Mouse (Mus musculus) CH12.LX (cell line): ENCODE measurements around the gene 1700012B07Rik. TPM values are rescaled to one million over a fixed set of nuclear protein-coding genes. Genes with fewer than 3 reads are reported as not detected.

Experiments
- DNase-seq: peaks from one replicate; pipeline ENCODE4 v3.0.0-alpha.2; 2013; ENCODE audit errors: extremely low read depth
- H3K27ac ChIP-seq: 2 replicates; pipeline ENCODE4 v1.5.1; 2012; ENCODE audit warnings: low read depth, mild to moderate bottlenecking, control low read depth, moderate library complexity; ENCODE audit not compliant: insufficient read depth
- H3K27me3 ChIP-seq: replicated peaks from 2 replicates; pipeline ENCODE3; 2012; ENCODE audit warnings: inconsistent platforms
- H3K36me3 ChIP-seq, 2 experiments: replicated peaks in 1 of 2; 2 replicates each; pipeline versions ENCODE3 to v1.6.1; 2012; ENCODE audit warnings: inconsistent platforms in 1 of 2, low read length in 1 of 2, mild to moderate bottlenecking in 1 of 2, mixed read lengths in 1 of 2, moderate library complexity in 1 of 2; ENCODE audit not compliant: control insufficient read depth in 1 of 2, insufficient read depth in 1 of 2
- H3K4me1 ChIP-seq, 2 experiments: 2 replicates each; pipeline ENCODE4 v1.6.1; 2012; ENCODE audit warnings: inconsistent platforms in 1 of 2, moderate library complexity in 1 of 2; ENCODE audit not compliant: insufficient read depth in 2 of 2, control insufficient read depth in 1 of 2
- H3K4me2 ChIP-seq: 2 replicates; pipeline ENCODE4 v1.6.1; 2012; ENCODE audit warnings: low read depth, mild to moderate bottlenecking, control low read depth; ENCODE audit not compliant: poor library complexity, insufficient read depth, severe bottlenecking
- H3K4me3 ChIP-seq, 3 experiments: fragments of 150-350 bp in 1 of 3; sonication (generic) in 1 of 3; replicated peaks in 1 of 3; 2 replicates each; pipeline versions ENCODE3 to v1.5.1; 2011 to 2012; ENCODE audit warnings: low read depth in 2 of 3, low read length in 2 of 3, mild to moderate bottlenecking in 2 of 3, moderate library complexity in 2 of 3, control low read depth in 1 of 3, improper control_type of control experiment in 1 of 3, inconsistent platforms in 1 of 3, mixed read lengths in 1 of 3; ENCODE audit not compliant: poor library complexity in 1 of 3
- H3K79me2 ChIP-seq: replicated peaks from 2 replicates; pipeline ENCODE4 v1.6.1; 2012; ENCODE audit warnings: mild to moderate bottlenecking, moderate library complexity; ENCODE audit not compliant: control insufficient read depth, poor library complexity, insufficient read depth, severe bottlenecking; ENCODE audit errors: extremely low read depth
- H3K9ac ChIP-seq: 2 replicates; pipeline ENCODE4 v1.6.1; 2012; ENCODE audit warnings: low read depth, mild to moderate bottlenecking, control low read depth, moderate library complexity; ENCODE audit not compliant: insufficient read depth
- H3K9me3 ChIP-seq: replicated peaks from 2 replicates; pipeline ENCODE3; 2012; ENCODE audit warnings: low read length, inconsistent platforms, mixed read lengths
- CHD2 ChIP-seq: IDR thresholded peaks from 2 replicates; pipeline ENCODE4 v1.6.1; 2011; ENCODE audit warnings: low read length, improper control_type of control experiment
- CTCF ChIP-seq, 2 experiments: IDR thresholded peaks in 1 of 2; conservative IDR thresholded peaks in 1 of 2; 2 replicates each; pipeline ENCODE4 v1.5.1; 2011 to 2012; ENCODE audit warnings: low read depth in 2 of 2, low read length in 2 of 2, improper control_type of control experiment in 1 of 2, inconsistent platforms in 1 of 2, mild to moderate bottlenecking in 1 of 2, moderate library complexity in 1 of 2
- ELF1 ChIP-seq: IDR thresholded peaks from 2 replicates; pipeline ENCODE4 v1.6.1; 2014; ENCODE audit warnings: low read depth, mild to moderate bottlenecking, inconsistent platforms, low read length, improper control_type of control experiment
- EP300 ChIP-seq: IDR thresholded peaks from 2 replicates; pipeline ENCODE4 v1.6.1; 2011; ENCODE audit warnings: low read length, improper control_type of control experiment
- ETS1 ChIP-seq: conservative IDR thresholded peaks from 2 replicates; pipeline ENCODE4 v1.6.1; 2012; ENCODE audit warnings: low read depth, mild to moderate bottlenecking, inconsistent platforms, low read length, improper control_type of control experiment, moderate library complexity
- HCFC1 ChIP-seq: IDR thresholded peaks from 2 replicates; pipeline ENCODE4 v1.6.1; 2012; ENCODE audit warnings: low read depth, mild to moderate bottlenecking, inconsistent platforms, low read length, improper control_type of control experiment
- IRF4 ChIP-seq: IDR thresholded peaks from 2 replicates; pipeline ENCODE4 v1.6.1; 2014; ENCODE audit warnings: low read depth, mild to moderate bottlenecking, inconsistent platforms, low read length, improper control_type of control experiment
- KAT2A ChIP-seq: IDR thresholded peaks from 2 replicates; pipeline ENCODE4 v1.6.1; 2012; ENCODE audit warnings: low read length, improper control_type of control experiment, inconsistent platforms; ENCODE audit not compliant: insufficient replicate concordance
- MAZ ChIP-seq: IDR thresholded peaks from 2 replicates; pipeline ENCODE4 v1.6.1; 2012; ENCODE audit warnings: low read depth, mild to moderate bottlenecking, inconsistent platforms, low read length, improper control_type of control experiment, moderate library complexity
- MEF2A ChIP-seq: IDR thresholded peaks from 2 replicates; pipeline ENCODE4 v1.6.1; 2014; ENCODE audit warnings: low read depth, mild to moderate bottlenecking, inconsistent platforms, low read length, improper control_type of control experiment, borderline replicate concordance
- MYC ChIP-seq: IDR thresholded peaks from 2 replicates; pipeline ENCODE4 v1.6.1; 2011; ENCODE audit warnings: low read depth, mild to moderate bottlenecking, improper control_type of control experiment, low read length
- PAX5 ChIP-seq: IDR thresholded peaks from 2 replicates; pipeline ENCODE4 v1.6.1; 2012; ENCODE audit warnings: low read length, inconsistent platforms, mixed read lengths
- POLR2A ChIP-seq: IDR thresholded peaks from 2 replicates; pipeline ENCODE4 v1.6.1; 2011; ENCODE audit warnings: low read depth, mild to moderate bottlenecking, improper control_type of control experiment, low read length
- RAD21 ChIP-seq: IDR thresholded peaks from 2 replicates; pipeline ENCODE4 v1.6.1; 2011; ENCODE audit warnings: low read depth, mild to moderate bottlenecking, low read length, improper control_type of control experiment, moderate library complexity
- RCOR1 ChIP-seq: conservative IDR thresholded peaks from 2 replicates; pipeline ENCODE4 v1.6.1; 2012; ENCODE audit warnings: low read depth, mild to moderate bottlenecking, inconsistent platforms, low read length, improper control_type of control experiment
- SIN3A ChIP-seq: IDR thresholded peaks from 2 replicates; pipeline ENCODE4 v1.6.1; 2012; ENCODE audit warnings: low read length, improper control_type of control experiment, inconsistent platforms
- SMC3 ChIP-seq: IDR thresholded peaks from 2 replicates; pipeline ENCODE4 v1.6.1; 2011; ENCODE audit warnings: low read depth, low read length, improper control_type of control experiment
- TCF12 ChIP-seq: IDR thresholded peaks from 2 replicates; pipeline ENCODE4 v1.6.1; 2014; ENCODE audit warnings: low read depth, mild to moderate bottlenecking, inconsistent platforms, low read length, improper control_type of control experiment
- USF2 ChIP-seq: conservative IDR thresholded peaks from 2 replicates; pipeline ENCODE4 v1.6.1; 2011; ENCODE audit warnings: low read depth, low read length, improper control_type of control experiment
- ZC3H11A ChIP-seq: IDR thresholded peaks from 2 replicates; pipeline ENCODE4 v1.6.1; 2012; ENCODE audit warnings: low read depth, mild to moderate bottlenecking, inconsistent platforms, low read length, improper control_type of control experiment
- ZMIZ1 ChIP-seq: IDR thresholded peaks from 2 replicates; pipeline ENCODE4 v1.6.1; 2012; ENCODE audit warnings: low read depth, mild to moderate bottlenecking, inconsistent platforms, low read length, improper control_type of control experiment
- ZNF384 ChIP-seq: IDR thresholded peaks from 2 replicates; pipeline ENCODE4 v1.6.1; 2012; ENCODE audit warnings: low read depth, low read length, improper control_type of control experiment, inconsistent platforms
- dilution Hi-C: fragments of 300-500 bp; cut with MboI; formaldehyde crosslinking; loops from 2 replicates; pipeline ENCODE4 v1.14.3; 2020; ENCODE audit warnings: low sequenced_read_pairs; ENCODE audit not compliant: extremely low pct_unique_long_range_greater_than_20kb, extremely low pct_ligation_motif_present
- in situ Hi-C: fragments of 300-500 bp; cut with MboI; formaldehyde crosslinking; loops from 3 replicates; pipeline ENCODE4 v1.14.3; 2019; ENCODE audit warnings: low sequenced_read_pairs, low pct_ligation_motif_present, low pct_unique_long_range_greater_than_20kb, mixed read lengths
- polyA plus RNA-seq: library from polyadenylated mRNA; unstranded; fragments of >175 nt; gene quantifications from 2 replicates; pipeline ENCODE4 v1.2.1, GENCODE M21; 2012; ENCODE audit warnings: low read depth; ENCODE audit not compliant: insufficient read length
- total RNA-seq, 2 experiments: library from RNA; depleted of rRNA; stranded (reverse); fragments of 300-350 nt in 1 of 2; fragments of >200 nt in 1 of 2; gene quantifications; 2 replicates each; pipeline ENCODE4 v1.2.3; 2012 to 2014

1700012B07Rik gene
- total and polyA plus RNA-seq, 3 experiments = 0.29 TPM; not detected in 2

GRCm38 (mm10) chr11:109863951-109864350 is 36.1 kb upstream of the 1700012B07Rik start:
- dilution Hi-C loops (no loop called here), in situ Hi-C loops (loop anchor here (25.0 kb wide), 1 partner anchor 602 kb away; no protein-coding TSS in a partner anchor)
- TF ChIP-seq ZMIZ1 (no peak), MAZ (no peak), MEF2A (no peak), SMC3 (no peak), ZC3H11A (no peak), TCF12 (no peak), PAX5 (no peak), USF2 (no peak), CTCF (conservative IDR thresholded peaks at IDR 0.05 in 1 of 2, IDR thresholded peaks at IDR 0.05 in 1 of 2; ENCODE audit: low read depth in 2 of 2, low read length in 2 of 2) (no peak)
- H3K4me2 ChIP-seq = no peak overlapping the region
- H3K4me3 ChIP-seq = no peak overlapping the region
- H3K4me1 ChIP-seq = peaks cover 8 to 31% of the 10 kb centered on the region in 2 experiments
- H3K9me3 ChIP-seq = peaks cover 4% of the 10 kb centered on the region
- no peaks in the 10 kb centered on the region for H3K79me2 ChIP-seq
- DNase-seq = no peak
- no peaks in the 10 kb centered on the region for H3K27me3 ChIP-seq
- H3K27ac ChIP-seq = no peak overlapping the region
- no peaks in the 10 kb centered on the region for H3K36me3 ChIP-seq
- no peak overlapping the region for H3K9ac ChIP-seq

- TF ChIP-seq MYC (peak; percentile 37; the same call in 1 of the 2 replicates), ZMIZ1 (no peak), POLR2A (no peak), SMC3 (peak; percentile 20; the same call in 1 of the 2 replicates), RAD21 (peak; percentile 45), CTCF (conservative IDR thresholded peaks at IDR 0.05 in 1 of 2, IDR thresholded peaks at IDR 0.05 in 1 of 2; ENCODE audit: low read depth in 2 of 2, low read length in 2 of 2) (peak; percentile 75 to 79)
- no peaks in the 10 kb centered on the region for H3K27me3 ChIP-seq
- H3K36me3 ChIP-seq = no peaks in the 10 kb centered on the region
- DNase-seq = peak; percentile 75
- no peak overlapping the region for H3K9ac ChIP-seq
- H3K4me3 ChIP-seq = no peak overlapping the region
- in situ Hi-C loops (loop anchor here (25.0 kb wide), 1 partner anchor 601 kb away; no protein-coding TSS in a partner anchor), dilution Hi-C loops (no loop called here)
- peaks cover 8 to 34% of the 10 kb centered on the region in 2 experiments for H3K4me1 ChIP-seq
- no peak overlapping the region for H3K27ac ChIP-seq
- peaks cover 4% of the 10 kb centered on the region for H3K9me3 ChIP-seq
- no peak overlapping the region for H3K4me2 ChIP-seq
- no peaks in the 10 kb centered on the region for H3K79me2 ChIP-seq
Measured at GRCm38 (mm10) chr11:109863194-109863746, 35.4 kb upstream of the 1700012B07Rik start.

GRCm38 (mm10) chr11:109860508-109860907 is 32.7 kb upstream of the 1700012B07Rik start:
- dilution Hi-C loops = no loop called here
- DNase-seq = peak; percentile 97
- Histone ChIP-seq H3K27ac (peak overlapping the region; percentile 89), H3K27me3 (no peaks in the 10 kb centered on the region), H3K79me2 (no peaks in the 10 kb centered on the region), H3K4me1 (peaks cover 8 to 26% of the 10 kb centered on the region in 2 experiments), H3K36me3 (no peaks in the 10 kb centered on the region), H3K4me2 (peak overlapping the region; percentile 75), H3K9me3 (peaks cover 4% of the 10 kb centered on the region), H3K9ac (peak overlapping the region; percentile 10; the same call in 1 of the 2 replicates), H3K4me3 (peak overlapping the region in 2 of 3 experiments; percentile 31 to 40)
- in situ Hi-C loops = loop anchor here (25.0 kb wide), 1 partner anchor 598 kb away; no protein-coding TSS in a partner anchor
- TF ChIP-seq EP300 (peak; percentile 73), ZMIZ1 (no peak), CTCF (conservative IDR thresholded peaks at IDR 0.05 in 1 of 2, IDR thresholded peaks at IDR 0.05 in 1 of 2; ENCODE audit: low read depth in 2 of 2, low read length in 2 of 2) (peak; percentile 93 to 99), SMC3 (peak; percentile 97), ETS1 (peak; percentile 84), USF2 (no peak), SIN3A (peak; percentile 85), CHD2 (peak; percentile 77; the same call in 1 of the 2 replicates), ZC3H11A (peak; percentile 91), ELF1 (no peak; the same call in 1 of the 2 replicates), RCOR1 (peak; percentile 87; the same call in 1 of the 2 replicates), HCFC1 (peak; percentile 28; the same call in 1 of the 2 replicates), RAD21 (no peak; the same call in none of the 2 replicates), ZNF384 (peak; percentile 8; the same call in 1 of the 2 replicates), IRF4 (peak; percentile 88), TCF12 (peak; percentile 81), MEF2A (peak; percentile 94), KAT2A (0 out of 2 replicates have a peak, but pooled peaks have one; percentile 55)
